Mouse (Mus musculus) adrenal gland, postnatal 10 days (tissue): Measurements from ENCODE around the gene Calhm2. TPM values are rescaled to one million over a fixed set of nuclear protein-coding genes. Genes with fewer than 3 reads are reported as not detected.

Experiments used
- DNase-seq: peaks from one replicate; pipeline ENCODE4 v3.0.0; 2021; ENCODE audit warnings: mixed read lengths
- total RNA-seq, 2 experiments: library from RNA; stranded (reverse); gene quantifications; 2 replicates each; pipeline ENCODE4 v1.2.3; 2021

Calhm2 gene
- total RNA-seq, 2 experiments from 2014 or later = 3.5 to 4.9 TPM

DNA sequence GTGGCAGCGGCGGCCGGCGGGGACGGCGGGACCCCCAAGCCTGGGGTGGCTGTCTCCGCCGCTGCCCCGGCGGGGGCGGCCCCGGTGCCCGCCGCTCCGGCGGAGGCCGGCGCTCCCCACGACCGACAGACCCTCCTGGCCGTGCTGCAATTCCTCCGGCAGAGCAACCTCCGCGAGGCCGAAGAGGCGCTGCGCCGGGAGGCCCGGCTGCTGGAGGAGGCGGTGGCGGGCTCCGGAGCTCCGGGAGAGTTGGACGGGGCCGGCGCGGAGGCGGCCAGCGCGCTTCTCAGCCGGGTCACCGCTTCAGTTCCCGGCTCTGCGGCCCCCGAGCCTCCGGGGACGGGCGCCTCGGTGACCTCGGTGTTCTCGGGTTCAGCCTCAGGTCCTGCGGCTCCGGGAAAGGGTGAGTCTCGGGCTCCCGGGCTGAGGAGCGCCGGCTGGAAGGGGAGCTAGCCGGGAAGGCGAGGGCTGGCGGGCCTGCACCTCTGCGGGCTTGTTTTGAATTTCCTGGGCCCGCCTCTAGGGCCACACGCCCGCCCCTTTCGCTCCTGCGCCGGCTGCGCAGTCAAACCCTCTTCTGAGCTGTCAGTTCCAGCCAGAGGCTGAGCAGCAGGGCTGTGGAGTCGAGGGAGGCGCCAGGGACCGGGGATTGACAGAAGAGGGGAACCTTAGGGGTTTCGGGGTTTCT lies 70.0 kb downstream of the Calhm2 start:
- DNase-seq = peak; percentile 93

DNA sequence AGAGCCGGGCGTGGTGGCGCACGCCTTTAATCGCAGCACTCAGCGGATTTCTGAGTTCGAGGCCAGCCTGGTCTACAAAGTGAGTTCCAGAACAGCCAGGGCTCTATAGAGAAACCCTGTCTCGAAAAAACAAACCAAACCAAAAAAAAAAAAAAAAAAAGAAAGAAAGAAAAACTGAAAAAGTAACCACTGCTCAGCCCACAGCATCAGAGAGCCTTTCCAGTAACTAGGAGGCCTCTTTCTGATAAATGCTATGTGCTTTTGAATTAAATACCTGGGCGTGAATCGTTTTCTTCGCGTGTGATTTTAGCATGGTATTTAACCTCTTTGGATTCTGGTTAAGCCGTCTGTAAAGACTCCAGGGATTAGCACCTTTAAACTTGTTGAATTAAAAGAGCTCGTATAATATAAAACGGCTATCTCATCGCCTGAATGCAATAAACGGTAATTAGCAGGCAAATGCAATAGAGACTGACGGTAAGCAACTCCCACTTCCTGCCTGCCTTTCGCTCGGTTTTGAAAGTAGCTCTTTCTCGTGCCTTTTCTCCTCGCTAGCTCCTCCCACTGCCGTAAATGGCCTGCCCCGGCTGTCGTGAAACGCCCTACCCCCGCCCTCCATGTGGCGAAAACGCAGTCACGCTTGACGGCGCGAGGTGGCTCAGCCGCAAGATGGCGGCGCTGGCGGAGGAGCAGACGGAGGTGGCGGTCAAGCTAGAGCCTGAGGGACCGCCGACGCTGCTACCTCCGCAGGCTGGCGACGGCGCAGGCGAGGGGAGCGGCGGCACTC lies 70.8 kb downstream of the Calhm2 start, which contains the start of gene Taf5:
TSS of gene Taf5 (plus strand) at position 651 of the 787 bp plus-strand sequence.
- peak; percentile 98 for DNase-seq

DNA sequence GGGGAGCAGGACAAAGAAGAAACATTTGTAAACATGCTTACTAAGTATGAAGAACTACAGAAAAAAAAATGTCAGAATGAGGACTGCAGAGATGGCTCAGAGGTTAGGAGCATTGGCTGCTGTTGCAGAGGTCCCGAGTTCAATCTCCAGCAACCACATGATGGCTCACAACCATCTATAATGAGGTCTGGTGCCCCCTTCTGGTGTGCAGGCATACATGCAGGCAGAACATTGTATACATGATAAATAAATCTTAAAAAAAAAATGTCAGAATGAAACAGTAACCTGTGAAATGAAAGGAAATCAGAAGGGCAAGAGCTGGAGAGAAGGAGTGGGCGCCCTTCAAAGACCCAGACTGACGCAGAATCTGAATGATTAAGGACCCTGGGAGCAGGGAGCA lies 72.2 kb downstream of the Calhm2 start:
- no peak for DNase-seq

DNA sequence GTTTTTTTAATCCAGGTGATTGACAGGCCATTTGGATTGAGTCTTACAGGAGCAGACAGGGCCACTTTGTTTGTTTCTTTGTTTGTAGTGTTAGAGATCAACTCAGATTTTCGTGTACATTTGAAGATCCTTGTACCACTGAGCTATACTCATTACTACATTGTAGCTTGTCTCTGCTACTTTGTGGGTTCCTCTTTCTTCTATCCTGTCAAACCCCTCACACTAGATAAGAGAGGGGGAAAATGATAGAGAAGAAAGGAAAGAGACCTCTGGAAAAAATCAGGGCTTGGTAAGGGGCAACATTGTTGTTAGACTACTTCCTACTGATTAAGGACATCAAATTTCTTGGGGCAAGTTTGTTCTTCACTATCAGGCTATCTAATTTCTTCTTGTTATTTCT lies 80.4 kb downstream of the Calhm2 start:
- no peak for DNase-seq

Other genes with a start within 250 kb of the Calhm2 start
- gene Ina, start 123.6 kb downstream of the Calhm2 start, total RNA-seq = 10 to 100 TPM in 1 of 2 experiments, 1 to 10 TPM in 1; 7.6 to 12.2 TPM
- 10 to 100 TPM; 73.1 to 77.3 TPM for gene Nt5c2, start 123.1 kb downstream of the Calhm2 start, total RNA-seq
- 1 to 10 TPM; 8.6 to 8.9 TPM for gene Pcgf6, start 87.4 kb downstream of the Calhm2 start, total RNA-seq
- 1 to 10 TPM; 4.4 to 4.8 TPM for gene Taf5, start 70.5 kb downstream of the Calhm2 start, total RNA-seq
- gene Usmg5, start 47.6 kb downstream of the Calhm2 start, total RNA-seq = 1,000 to 10,000 TPM; 1,198 to 1,276 TPM
- gene Pdcd11, start 47.5 kb downstream of the Calhm2 start, total RNA-seq = 10 to 100 TPM; 18.9 to 20.5 TPM
- gene Calhm1, start 6.0 kb upstream of the Calhm2 start, total RNA-seq = not detected
- not detected for gene Calhm3, start 19.5 kb upstream of the Calhm2 start, total RNA-seq
- 10 to 100 TPM; 13.6 to 19.4 TPM for gene Neurl1a, start 40.5 kb upstream of the Calhm2 start, total RNA-seq